Mouse (Mus musculus): Measurements from ENCODE around the gene Mpp5. TPM values are rescaled to one million over a fixed set of nuclear protein-coding genes. Genes with fewer than 3 reads are reported as not detected.

Gene Mpp5
- total RNA-seq (2023) = 12.2 TPM

DNA sequence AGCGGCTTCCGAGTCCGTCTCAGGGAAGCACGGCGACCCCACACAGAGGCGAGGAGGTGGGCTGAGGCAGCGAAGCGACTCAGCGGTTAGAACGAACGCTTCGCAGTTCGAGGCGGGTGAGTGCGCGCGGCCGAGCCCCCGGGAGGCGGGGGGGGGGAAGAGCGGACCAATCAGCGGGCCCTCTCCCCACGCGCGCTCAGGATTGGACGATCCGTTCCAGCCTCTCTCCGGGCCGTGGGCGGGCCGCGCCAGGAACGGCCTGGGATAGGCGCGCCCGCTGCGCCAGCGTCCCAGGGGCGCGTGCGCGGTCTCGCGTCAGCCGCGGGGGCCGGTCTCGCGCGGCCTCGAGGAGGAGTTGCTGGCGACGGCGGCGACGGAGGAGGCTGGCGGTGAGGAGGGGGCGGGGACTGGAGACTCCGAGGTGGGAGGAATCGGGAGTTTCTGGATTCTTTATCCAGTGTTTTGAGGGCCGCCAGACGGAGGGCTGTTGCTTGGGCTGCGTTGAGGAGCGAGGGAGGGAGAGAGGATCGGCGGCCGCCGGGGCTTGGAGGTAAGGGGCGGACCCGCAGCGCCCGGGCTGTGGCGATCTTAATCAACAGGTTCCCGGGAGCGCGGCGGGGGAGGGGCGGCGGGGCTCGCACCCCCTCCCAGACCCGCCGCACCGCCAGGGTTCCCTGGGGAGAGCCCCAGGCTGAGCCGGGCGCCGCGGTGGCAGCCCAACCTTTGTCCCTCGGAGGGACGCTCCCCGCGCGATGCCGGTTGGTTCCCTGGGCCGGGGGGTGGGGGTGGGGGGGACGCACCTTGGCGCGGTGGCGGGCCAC is at the start of gene Mpp5:
Gene Mpp5, plus strand, starts transcription at position 351 of the 821 bp plus-strand sequence.

DNA sequence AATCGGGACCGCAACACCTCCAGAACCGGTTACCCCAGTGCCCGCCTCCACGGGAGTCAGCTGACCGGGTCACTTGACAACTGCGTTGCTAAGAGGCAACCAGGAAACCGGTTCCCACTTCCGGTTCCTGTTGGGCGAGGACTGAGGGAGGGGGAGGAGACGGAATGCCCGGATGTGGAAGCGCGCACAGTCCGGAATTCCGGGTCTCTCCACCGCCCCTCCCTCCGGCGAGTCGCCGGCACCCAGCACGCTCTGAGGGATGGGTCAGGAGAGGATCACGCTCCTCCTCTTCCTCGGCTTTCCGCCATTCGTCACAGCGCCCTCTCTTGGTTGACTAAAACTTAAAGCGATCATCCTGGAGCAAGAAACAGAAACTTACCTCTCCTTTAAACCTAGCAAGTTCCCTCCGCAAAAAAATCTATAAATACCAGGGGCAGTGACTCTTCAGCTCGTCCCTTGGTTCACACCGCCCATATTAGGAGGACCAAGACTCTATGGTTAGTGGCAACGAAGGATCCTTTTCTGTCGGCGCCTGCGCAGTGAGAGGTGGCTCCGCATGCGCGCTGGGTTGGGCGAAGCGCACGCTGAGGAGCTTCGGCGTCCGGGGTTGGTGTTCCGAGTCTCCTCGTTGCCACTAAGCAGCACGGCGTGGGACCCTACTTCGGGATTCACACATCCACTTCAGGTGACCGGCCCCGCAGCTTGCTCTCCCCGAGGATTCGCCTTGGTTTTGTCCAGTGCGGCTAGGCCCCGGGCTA is 113.0 kb downstream of the Mpp5 start, which contains the start of the genes Atp6v1d and Eif2s1:
Gene Atp6v1d, minus strand, starts transcription at position 143 of the 758 bp plus-strand sequence.
Gene Eif2s1, plus strand, starts transcription at position 324 of the 758 bp plus-strand sequence.

Other genes starting within 250 kb of the Mpp5 start
- gene Fam71d, start 57.4 kb upstream of the Mpp5 start, total RNA-seq (2023) = 0.95 TPM
- 86.8 TPM for gene Atp6v1d, start 112.7 kb downstream of the Mpp5 start, total RNA-seq (2023)
- gene Eif2s1, start 112.9 kb downstream of the Mpp5 start, total RNA-seq (2023) = 55.9 TPM
- gene Plek2, start 158.1 kb downstream of the Mpp5 start, total RNA-seq (2023) = not detected